ENCODE assay signal across 16 mouse cellular contexts in the genomic region with DNA sequence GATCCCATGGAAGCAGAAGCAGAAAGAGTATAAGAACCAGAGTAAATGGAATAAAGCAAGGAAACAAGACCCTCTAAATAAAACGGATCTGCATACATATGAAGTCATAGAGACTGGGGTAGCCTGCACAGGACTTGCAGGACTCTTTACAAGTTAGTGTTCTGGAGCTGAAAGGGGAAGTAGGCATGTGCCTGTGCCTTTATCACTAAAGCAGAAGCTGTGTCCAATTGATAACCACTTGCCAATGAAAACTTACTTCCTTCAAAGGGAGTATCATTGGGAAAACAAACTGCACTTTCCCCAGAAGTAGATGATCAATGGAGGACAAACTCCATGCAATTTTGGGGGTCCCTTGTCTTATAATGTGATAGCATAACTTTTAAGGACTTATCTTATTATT.
"Had no signal": no experiment of that assay in that cellular context is flagged by ENCODE, and none has a peak within 500 bp of the region (broad histone marks: within the 10 kb centered on the region; RNA-seq: fewer than 3 reads in every experiment).

No protein-coding gene starts in this region.

- DNase-seq: retina, postnatal 1 day; right cerebral cortex, adult 18-20 months; right cerebral cortex, postnatal 14 days; right cerebral cortex, postnatal 25 days; right cerebral cortex, postnatal 4 days; spleen, adult 18-20 months; thymus, adult 18-20 months; thymus, adult 2 months; thymus, postnatal 14 days; thymus, postnatal 25 days; thymus, postnatal 36 days; thymus, postnatal 4 days had no signal

- H3K27me3 ChIP-seq: neural tube, embryonic 13.5 days; neural tube, embryonic 15.5 days; stomach, embryonic 15.5 days had no signal

- H3K4me1 ChIP-seq: neural tube, embryonic 13.5 days; neural tube, embryonic 15.5 days; stomach, embryonic 15.5 days had no signal

- H3K4me3 ChIP-seq: neural tube, embryonic 13.5 days; neural tube, embryonic 15.5 days; stomach, embryonic 15.5 days had no signal

- H3K9me3 ChIP-seq: neural tube, embryonic 13.5 days; neural tube, embryonic 15.5 days; stomach, embryonic 15.5 days had no signal

- H3K9ac ChIP-seq: neural tube, embryonic 13.5 days; neural tube, embryonic 15.5 days; stomach, embryonic 15.5 days had no signal

- H3K36me3 ChIP-seq: neural tube, embryonic 13.5 days; neural tube, embryonic 15.5 days; stomach, embryonic 15.5 days had no signal

- H3K27ac ChIP-seq: neural tube, embryonic 13.5 days; neural tube, embryonic 15.5 days; stomach, embryonic 15.5 days; stomach, postnatal 0 days had no signal

- H3K4me2 ChIP-seq: neural tube, embryonic 13.5 days; neural tube, embryonic 15.5 days; stomach, embryonic 15.5 days had no signal
